Mouse (Mus musculus) macrophage (primary cell): ENCODE results near the gene Sema4a. TPM values are rescaled to one million over a fixed set of nuclear protein-coding genes. Genes with fewer than 3 reads are reported as not detected.

Experiments
- H3K27ac ChIP-seq: fragments of 350-480 bp; formaldehyde crosslinking; 2 replicates; pipeline ENCODE4 v1.9.0; 2021
- H3K36me3 ChIP-seq: fragments of 350-480 bp; formaldehyde crosslinking; 2 replicates; pipeline ENCODE4 v1.9.0; 2021; ENCODE audit errors: inconsistent target
- H3K4me3 ChIP-seq: fragments of 350-480 bp; formaldehyde crosslinking; 2 replicates; pipeline ENCODE4 v1.9.0; 2021; ENCODE audit errors: inconsistent target
- H3K79me2 ChIP-seq: fragments of 350-480 bp; formaldehyde crosslinking; 2 replicates; pipeline ENCODE4 v1.9.0; 2021; ENCODE audit errors: inconsistent target
- WGBS: methylation state at CpG from one replicate; pipeline ENCODE4 v1.1.7; 2026; ENCODE audit warnings: inconsistent platforms; ENCODE audit not compliant: missing documents; 5-methylcytosine and 5-hydroxymethylcytosine counted together
- polyA plus RNA-seq: library from polyadenylated mRNA; stranded (reverse); fragments of 250-400 nt; gene quantifications from 3 replicates; pipeline ENCODE4 v1.2.4, GENCODE M21; 2018; ENCODE audit warnings: inconsistent platforms

The Sema4a gene
- polyA plus RNA-seq, 1 experiment from 2014 or later, result 7.3 TPM

DNA sequence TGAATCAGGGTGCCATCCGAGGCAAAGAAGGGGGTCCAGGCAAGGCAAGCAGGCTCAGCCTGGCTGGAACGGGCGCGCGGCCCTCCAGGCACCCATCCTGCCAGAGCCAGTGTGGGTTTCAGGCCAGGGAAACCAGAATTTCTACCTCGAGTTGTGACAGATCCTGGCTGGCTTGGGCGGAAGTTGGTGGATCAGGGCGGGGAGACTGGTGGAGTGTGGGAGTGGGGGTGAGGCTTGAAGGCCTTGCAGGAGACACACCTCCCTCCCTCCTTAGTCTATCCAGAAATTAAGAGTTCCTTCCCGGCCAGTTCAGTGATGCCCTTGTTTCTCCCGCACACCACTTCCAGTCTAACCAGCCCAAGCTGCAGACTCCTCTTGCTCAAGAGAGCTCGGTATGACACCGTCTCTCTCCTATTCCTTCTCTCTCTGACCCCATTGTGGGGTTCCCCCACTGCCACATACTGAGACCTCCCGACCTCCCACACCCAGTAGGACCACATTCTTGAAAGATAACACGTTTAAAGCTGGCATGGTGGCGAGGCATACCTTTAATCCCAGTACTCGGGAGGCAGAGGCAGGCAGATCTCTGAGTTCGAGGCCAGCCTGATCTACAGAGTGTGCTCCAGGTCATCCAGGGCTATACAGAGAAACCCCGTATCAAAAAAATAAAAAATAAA, 5.3 kb downstream of the Sema4a start:
- WGBS, result 65% methylated on average over 18 of the region's 18 CpGs
- H3K4me3 ChIP-seq, result no peak overlapping the region
- H3K36me3 ChIP-seq, result peaks cover 4% of the 10 kb centered on the region; the same call in 1 of the 2 replicates
- H3K79me2 ChIP-seq, result peaks cover 10% of the 10 kb centered on the region; the same call in 1 of the 2 replicates
- peak overlapping the region; percentile 27; the same call in 1 of the 2 replicates for H3K27ac ChIP-seq

DNA sequence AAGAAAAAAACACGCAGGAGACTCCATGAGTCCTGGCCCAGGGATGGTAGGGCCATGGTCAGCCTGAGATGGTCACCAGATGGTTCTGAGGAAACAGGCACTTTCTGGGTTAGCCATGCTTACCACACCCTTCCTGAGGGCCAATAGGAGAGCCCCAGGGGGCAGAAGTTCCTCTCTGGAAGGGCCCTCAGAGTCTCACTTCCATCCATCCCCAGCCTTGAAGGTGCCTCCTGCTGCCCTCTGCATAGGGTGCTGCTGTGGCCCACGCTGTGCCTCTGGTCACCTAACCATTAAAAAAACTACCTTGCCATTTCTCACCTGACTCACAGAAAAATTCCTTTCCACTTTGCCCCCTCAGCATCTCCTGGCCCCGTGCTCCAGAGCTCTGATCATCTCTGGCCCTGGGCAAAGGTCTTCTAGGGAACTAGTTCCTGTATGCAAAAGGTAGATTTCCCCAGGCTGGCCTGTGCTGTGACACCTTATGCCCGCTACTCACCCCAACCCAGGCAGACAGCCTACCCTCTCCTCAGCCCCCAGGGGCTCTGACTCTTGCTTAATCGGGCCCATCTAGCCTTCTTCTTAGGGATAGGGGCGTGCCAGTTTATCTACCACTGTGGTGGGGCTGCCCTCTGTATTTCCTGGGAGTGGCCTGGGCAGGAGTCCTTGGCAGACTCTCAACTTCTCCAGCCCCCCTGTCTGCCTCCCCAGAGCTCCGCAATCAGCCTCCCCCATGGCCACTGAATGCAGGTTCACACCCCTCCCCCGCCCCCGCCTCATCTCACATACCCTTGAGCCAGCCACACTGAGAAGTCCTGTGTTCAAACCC, 6.0 kb downstream of the Sema4a start:
- Histone ChIP-seq H3K4me3 (peak overlapping the region; percentile 10; the same call in 1 of the 2 replicates), H3K36me3 (peaks cover 4% of the 10 kb centered on the region; the same call in 1 of the 2 replicates), H3K79me2 (peaks cover 10% of the 10 kb centered on the region; the same call in 1 of the 2 replicates), H3K27ac (peak overlapping the region; percentile 27)
- WGBS, result 37% methylated on average over 7 of the region's 9 CpGs

DNA sequence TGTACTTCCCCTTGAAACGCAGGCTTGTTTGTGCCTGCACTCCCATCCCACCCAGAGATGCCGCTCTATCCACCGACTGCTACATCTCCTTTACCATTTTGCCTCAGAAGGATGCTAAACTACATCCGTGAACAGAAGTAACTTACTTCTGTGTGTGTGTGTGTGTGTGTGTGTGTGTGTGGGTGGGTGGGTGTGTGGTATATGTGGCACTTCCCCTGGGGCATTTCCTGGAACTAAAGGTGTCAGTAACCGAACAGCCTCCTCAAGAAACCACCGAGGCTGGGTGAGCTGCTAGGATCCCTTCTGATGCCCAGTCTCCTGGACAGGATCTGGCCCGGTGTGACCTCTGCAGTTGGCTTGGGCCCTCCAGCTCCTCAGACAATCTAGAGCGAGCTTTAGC, 7.0 kb downstream of the Sema4a start:
- H3K79me2 ChIP-seq, result peaks cover 10% of the 10 kb centered on the region; the same call in 1 of the 2 replicates
- 36% methylated on average over 8 of the region's 8 CpGs for WGBS
- H3K4me3 ChIP-seq, result peak overlapping the region; percentile 10; the same call in 1 of the 2 replicates
- H3K27ac ChIP-seq, result peak overlapping the region; percentile 27
- H3K36me3 ChIP-seq, result peaks cover 7% of the 10 kb centered on the region; the same call in 1 of the 2 replicates

DNA sequence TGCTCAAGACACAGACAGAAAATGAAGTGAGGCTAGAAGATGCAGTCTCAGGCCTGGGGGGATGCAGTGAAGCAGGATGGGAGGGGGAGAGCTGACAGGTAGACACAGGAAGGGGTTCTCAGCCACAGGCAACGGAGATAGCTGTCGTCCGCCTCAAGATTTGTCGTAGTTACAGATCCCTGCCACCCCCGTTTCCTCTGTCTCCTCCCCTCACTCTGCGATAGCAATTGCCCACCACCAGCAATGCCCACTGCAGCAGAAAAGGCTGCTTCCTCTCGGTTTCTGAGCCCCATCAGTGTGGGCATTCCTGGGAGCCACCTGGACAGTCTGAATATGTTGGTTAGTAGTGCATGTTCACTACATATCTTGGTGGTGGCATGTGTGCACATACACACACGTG, 7.6 kb downstream of the Sema4a start:
- H3K27ac ChIP-seq, result no peak overlapping the region
- peaks cover 7% of the 10 kb centered on the region; the same call in 1 of the 2 replicates for H3K36me3 ChIP-seq
- no peak overlapping the region for H3K4me3 ChIP-seq
- 43% methylated on average over 8 of the region's 8 CpGs for WGBS
- H3K79me2 ChIP-seq, result peaks cover 10% of the 10 kb centered on the region; the same call in 1 of the 2 replicates

DNA sequence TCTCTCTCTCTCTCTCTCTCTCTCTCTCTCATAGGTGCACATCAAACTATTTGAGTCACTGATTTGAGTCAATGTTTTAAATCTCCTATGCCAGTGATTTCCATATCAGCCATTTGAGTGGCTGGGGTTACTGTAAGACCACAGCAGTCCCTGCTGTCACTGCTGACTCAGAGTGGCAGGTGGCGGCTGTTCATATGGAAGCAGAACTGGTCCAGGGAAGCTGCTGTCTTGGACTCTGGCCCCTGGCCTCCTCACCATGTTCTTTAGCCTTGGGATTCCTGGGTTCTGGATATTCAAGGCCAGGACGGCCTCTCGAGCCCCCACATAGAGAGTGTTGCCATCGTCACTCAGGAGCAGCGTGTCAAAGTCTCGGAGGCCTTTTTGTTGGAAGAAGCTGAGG, 8.3 kb downstream of the Sema4a start:
- Histone ChIP-seq H3K4me3 (no peak overlapping the region), H3K79me2 (peaks cover 10% of the 10 kb centered on the region; the same call in 1 of the 2 replicates), H3K36me3 (peaks cover 7% of the 10 kb centered on the region; the same call in 1 of the 2 replicates), H3K27ac (no peak overlapping the region)
- 95% methylated on average over 6 of the region's 6 CpGs for WGBS

DNA sequence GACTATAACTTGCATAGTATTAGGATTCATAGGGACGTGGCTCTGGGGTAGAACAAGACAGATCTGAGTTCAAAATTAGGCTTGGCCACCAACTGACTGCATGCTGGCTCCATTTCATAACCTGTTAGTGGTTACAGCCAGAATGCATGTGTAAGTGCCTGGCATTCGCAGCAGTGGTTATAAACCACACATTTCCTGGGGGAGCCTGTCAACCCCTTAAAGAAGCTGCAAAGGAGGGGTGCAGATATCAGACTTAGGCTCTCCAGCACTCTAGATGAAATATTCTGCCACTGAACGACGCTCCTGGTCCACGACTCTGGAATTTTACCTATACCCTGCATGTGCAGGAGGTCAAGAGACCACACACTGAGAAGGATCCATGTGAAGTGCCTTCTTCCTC, 8.7 kb downstream of the Sema4a start:
- WGBS, result 44% methylated on average over 5 of the region's 5 CpGs
- H3K79me2 ChIP-seq, result peaks cover 10% of the 10 kb centered on the region; the same call in 1 of the 2 replicates
- peaks cover 7% of the 10 kb centered on the region; the same call in 1 of the 2 replicates for H3K36me3 ChIP-seq
- H3K27ac ChIP-seq, result no peak overlapping the region
- H3K4me3 ChIP-seq, result no peak overlapping the region

DNA sequence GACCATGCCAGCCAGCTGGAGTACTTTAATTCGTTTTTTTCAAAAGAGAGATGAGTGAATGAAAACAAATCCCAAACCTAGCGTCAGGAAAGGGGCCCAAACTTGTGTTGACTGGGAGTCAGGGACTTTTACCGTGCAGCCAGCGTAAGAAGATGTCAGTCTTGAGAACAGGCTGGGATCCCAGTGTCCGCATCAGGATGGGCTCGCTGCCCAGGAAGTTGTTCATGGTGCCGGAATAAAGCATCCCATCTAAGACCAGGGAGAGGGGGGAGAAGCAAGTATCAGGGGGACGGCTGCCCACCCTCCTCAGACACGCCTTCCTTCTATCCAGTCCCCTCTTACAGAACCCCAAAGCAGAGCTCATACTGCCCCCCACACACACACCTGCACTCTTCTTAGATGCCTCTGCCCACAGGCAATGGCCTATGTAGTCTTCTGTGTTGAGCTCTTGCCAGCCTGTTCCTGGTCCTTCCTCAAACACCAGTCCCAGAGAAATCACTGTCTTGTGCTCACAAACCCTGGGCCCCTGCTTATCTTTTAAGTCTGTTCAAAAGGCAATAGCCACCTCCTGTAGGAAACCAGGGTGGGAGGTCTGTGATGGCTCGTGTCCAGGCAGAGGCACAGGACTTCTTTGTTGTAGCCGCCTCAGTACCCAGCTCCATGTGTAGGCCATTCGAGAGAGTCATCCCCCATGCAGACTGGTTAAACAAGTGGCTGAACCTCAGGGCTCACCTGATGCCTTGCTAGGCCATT, 10.4 kb downstream of the Sema4a start:
- Histone ChIP-seq H3K4me3 (no peak overlapping the region), H3K27ac (no peak overlapping the region), H3K79me2 (peaks cover 10% of the 10 kb centered on the region; the same call in 1 of the 2 replicates), H3K36me3 (peaks cover 7% of the 10 kb centered on the region; the same call in 1 of the 2 replicates)
- whole genome bisulfite sequencing, result 91% methylated on average over 12 of the region's 12 CpGs

DNA sequence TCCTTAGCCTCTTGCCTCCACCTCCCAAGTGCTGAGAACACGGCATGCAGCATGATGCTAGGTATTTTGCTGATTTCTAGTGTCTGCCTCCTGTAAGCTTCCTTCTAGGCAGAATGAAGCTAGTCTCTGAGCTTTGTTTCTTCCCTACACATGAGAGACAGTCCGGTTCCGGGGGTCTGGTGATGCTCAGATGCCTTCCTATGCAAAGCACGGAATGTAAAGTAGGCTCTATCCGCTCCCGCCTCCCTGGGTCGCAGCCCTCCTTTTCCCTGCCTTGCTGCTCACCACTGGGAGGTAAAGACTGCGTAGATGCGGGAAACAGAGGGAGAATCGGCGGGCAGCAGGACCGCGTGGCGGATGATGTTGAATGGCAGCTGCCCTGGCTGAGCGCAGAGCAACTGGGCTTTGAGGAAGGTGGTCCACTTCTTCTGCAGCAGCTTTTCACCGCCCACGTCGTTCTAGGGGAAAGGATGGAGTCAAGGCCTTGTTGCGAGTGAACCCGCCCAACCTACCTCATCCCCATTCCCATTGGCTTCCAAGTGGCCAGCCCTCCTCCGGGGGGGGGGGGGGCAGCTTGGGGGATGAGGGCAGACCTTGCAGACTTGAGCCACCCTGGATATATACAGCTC, 11.5 kb downstream of the Sema4a start:
- H3K36me3 ChIP-seq, result peaks cover 7% of the 10 kb centered on the region; the same call in 1 of the 2 replicates
- H3K4me3 ChIP-seq, result no peak overlapping the region
- WGBS, result 80% methylated on average over 21 of the region's 21 CpGs
- peaks cover 10% of the 10 kb centered on the region; the same call in 1 of the 2 replicates for H3K79me2 ChIP-seq
- H3K27ac ChIP-seq, result no peak overlapping the region

DNA sequence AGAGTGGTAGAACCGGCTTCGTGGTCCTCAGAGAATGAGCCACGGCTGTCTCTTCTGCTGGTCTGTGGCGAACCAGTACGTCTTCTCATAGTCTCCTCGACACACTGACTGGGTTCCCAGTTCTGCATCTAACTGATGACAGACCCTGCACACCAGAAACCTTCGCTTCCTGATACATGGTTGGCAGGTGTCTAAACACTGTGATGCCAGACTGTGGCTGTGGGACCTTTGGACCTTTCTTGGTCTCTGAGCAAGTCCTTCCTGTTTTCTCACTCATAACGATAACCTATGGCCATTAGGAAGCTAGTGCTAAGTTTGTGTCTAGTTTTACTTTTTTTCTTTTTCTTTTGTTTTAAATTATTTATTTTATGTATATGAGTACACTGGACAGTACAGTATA, 12.5 kb downstream of the Sema4a start:
- H3K27ac ChIP-seq, result no peak overlapping the region
- peaks cover 7% of the 10 kb centered on the region; the same call in 1 of the 2 replicates for H3K36me3 ChIP-seq
- 48% methylated on average over 8 of the region's 8 CpGs for WGBS
- H3K79me2 ChIP-seq, result peaks cover 5% of the 10 kb centered on the region; the same call in 1 of the 2 replicates
- no peak overlapping the region for H3K4me3 ChIP-seq

DNA sequence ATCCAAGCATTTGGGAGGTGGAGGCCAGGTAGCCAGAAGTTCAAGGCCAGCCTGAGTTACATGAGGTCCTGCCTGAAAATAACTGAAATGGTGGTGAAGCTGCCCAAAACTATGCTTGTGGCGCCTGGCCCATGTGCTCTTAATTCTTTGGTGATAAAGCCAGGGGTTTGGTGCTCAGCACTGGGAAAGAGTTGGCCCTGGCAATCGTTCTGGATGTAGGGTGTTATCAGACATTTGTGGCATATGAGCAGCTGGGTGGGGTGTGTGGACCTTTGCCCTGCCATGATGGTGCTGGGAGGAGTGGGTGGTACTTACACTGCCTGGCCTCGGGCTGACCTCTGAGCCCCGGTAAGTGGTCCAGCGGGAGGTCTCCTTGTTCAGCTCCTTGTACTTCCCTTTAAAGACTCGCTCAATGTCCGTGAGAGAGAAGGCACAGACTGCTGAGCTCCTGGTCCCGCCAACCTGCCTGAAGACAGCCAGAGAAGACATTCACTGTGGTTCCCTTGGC, 13.3 kb downstream of the Sema4a start:
- H3K36me3 ChIP-seq, result peaks cover 7% of the 10 kb centered on the region; the same call in 1 of the 2 replicates
- H3K4me3 ChIP-seq, result no peak overlapping the region
- WGBS, result 87% methylated on average over 8 of the region's 8 CpGs
- no peaks in the 10 kb centered on the region; the same call in 1 of the 2 replicates for H3K79me2 ChIP-seq
- peak overlapping the region; percentile 72 for H3K27ac ChIP-seq

DNA sequence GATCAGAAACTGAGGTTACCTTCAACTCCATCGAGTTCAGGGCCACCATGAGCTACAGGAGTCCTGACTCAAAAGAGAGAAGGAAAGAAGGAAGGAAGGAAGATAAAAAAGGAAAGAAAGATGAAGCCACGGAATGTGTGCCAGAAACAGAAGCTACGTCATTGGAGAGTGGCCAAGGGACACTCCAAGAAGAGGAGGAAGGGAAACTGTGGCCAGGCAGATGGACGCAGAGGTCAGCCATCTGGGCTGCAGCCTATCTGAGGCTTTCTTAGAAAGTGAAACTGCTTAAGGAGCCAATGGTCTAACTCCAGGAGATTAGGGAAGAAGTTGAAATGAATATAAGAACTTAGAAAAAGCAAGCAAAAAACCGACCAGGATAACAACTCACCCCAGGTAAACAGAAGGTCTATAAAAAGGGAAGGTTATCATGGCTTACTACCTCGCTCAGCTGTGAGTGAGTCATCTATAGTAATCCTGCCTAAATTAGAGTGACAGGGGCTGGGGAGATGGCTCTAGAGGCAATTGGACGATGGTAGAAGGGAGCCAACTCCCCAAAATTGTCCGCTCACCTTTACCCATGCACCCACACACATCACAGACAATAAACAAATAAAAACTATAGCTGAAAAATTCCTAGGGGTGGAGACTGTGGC, 14.4 kb downstream of the Sema4a start:
- Histone ChIP-seq H3K27ac (peak overlapping the region; percentile 72), H3K4me3 (peak overlapping the region; percentile 26), H3K36me3 (peaks cover 7% of the 10 kb centered on the region; the same call in 1 of the 2 replicates), H3K79me2 (no peaks in the 10 kb centered on the region; the same call in 1 of the 2 replicates)
- 11% methylated on average over 7 of the region's 8 CpGs for WGBS

DNA sequence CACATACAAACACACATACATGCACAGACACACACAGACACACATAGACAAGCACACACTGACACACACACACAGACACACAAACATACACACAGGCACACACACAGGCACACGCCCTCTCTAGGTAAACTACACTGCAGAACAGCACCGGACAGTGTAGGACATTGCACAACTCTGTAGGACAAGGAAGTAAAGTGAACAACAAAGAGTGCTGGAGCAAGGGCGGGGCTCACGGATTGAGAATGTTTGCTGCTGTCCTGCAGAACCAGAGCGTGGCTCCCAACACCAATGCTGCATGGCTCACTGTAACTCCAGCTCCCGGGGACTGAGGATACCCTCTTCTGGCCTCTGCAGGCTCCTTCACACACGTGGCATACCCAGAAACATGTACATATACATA, 18.1 kb downstream of the Sema4a start:
- WGBS, result 18% methylated on average over 7 of the region's 7 CpGs
- Histone ChIP-seq H3K27ac (peak overlapping the region; percentile 38; the same call in 1 of the 2 replicates), H3K79me2 (no peaks in the 10 kb centered on the region; the same call in 1 of the 2 replicates), H3K36me3 (peaks cover 7% of the 10 kb centered on the region; the same call in 1 of the 2 replicates), H3K4me3 (no peak overlapping the region)

DNA sequence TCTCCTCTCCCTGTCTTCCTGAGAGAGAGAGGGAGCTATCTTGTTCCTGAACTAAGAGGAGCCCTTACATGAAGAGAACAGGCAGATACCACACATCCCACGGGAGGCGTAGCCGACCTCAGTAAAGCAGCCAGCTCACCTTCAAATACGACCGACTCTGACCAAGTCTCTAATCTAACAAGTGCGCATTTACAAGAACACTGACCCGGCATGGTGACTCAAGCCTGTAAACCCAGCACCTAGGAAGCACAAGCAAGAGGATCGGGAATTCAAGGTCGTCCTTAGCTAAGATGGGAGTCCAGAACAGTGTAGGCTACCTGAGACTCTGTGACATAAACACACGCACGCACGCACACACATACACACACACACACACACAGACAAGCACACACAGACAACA, 18.5 kb downstream of the Sema4a start:
- Histone ChIP-seq H3K27ac (no peak overlapping the region), H3K36me3 (peaks cover 11% of the 10 kb centered on the region), H3K4me3 (no peak overlapping the region), H3K79me2 (no peaks in the 10 kb centered on the region; the same call in 1 of the 2 replicates)
- WGBS, result 91% methylated on average over 12 of the region's 12 CpGs
